Mouse (Mus musculus): ENCODE data around the gene Yrdc. TPM values are rescaled to one million over a fixed set of nuclear protein-coding genes. Genes with fewer than 3 reads are reported as not detected.

Yrdc gene
- total RNA-seq (2023) = 10 to 100 TPM; 62.7 to 71.3 TPM

GRCm38 (mm10) chr4:124850261-124850913, at the start of gene Yrdc:
Gene Yrdc, plus strand, starts transcription at chr4:124850679.

GRCm38 (mm10) chr4:124801552-124802308, 48.7 kb upstream of the Yrdc start, which contains the start of gene Mtf1:
Gene Mtf1, plus strand, starts transcription at chr4:124802104.

GRCm38 (mm10) chr4:124850933-124851658, 617 bp downstream of the Yrdc start, which contains the start of gene 1110065P20Rik:
Gene 1110065P20Rik, minus strand, starts transcription at chr4:124851196.

GRCm38 (mm10) chr4:124861283-124862188, 11.1 kb downstream of the Yrdc start, which contains the start of gene Maneal:
Gene Maneal, minus strand, starts transcription at chr4:124862171.

GRCm38 (mm10) chr4:124880599-124880998, 30.1 kb downstream of the Yrdc start, which contains the start of gene Epha10:
Gene Epha10, plus strand, starts transcription at chr4:124880899.

Other genes with a start within 250 kb of the Yrdc start
- gene 3100002H09Rik, start 239.9 kb upstream of the Yrdc start, total RNA-seq (2023) = not detected
- gene Pou3f1, start 193.9 kb upstream of the Yrdc start, total RNA-seq (2023) = not detected
- 10 to 100 TPM; 17.9 to 22.3 TPM for gene Utp11, start 157.1 kb upstream of the Yrdc start, total RNA-seq (2023)
- 1 to 10 TPM; 2.2 to 3.4 TPM for gene Fhl3, start 150.0 kb upstream of the Yrdc start, total RNA-seq (2023)
- 10 to 100 TPM; 29.2 to 33.0 TPM for gene Sf3a3, start 135.9 kb upstream of the Yrdc start, total RNA-seq (2023)
- 10 to 100 TPM; 57.5 to 62.3 TPM for gene Inpp5b, start 108.8 kb upstream of the Yrdc start, total RNA-seq (2023)
- 10 to 100 TPM; 30.2 to 33.9 TPM for gene Mtf1, start 48.6 kb upstream of the Yrdc start, total RNA-seq (2023)
- gene 1110065P20Rik, start 517 bp downstream of the Yrdc start, total RNA-seq (2023) = 10 to 100 TPM in 1 of 2 experiments, 1 to 10 TPM in 1; 8.7 to 11.7 TPM
- gene Maneal, start 11.5 kb downstream of the Yrdc start, total RNA-seq (2023) = not detected
- not detected for gene Epha10, start 30.2 kb downstream of the Yrdc start, total RNA-seq (2023)
- 10 to 100 TPM in 1 of 2 experiments, 1 to 10 TPM in 1; 8.7 to 11.8 TPM for gene 9930104L06Rik, start 86.4 kb downstream of the Yrdc start, total RNA-seq (2023)
- gene Cdca8, start 88.6 kb downstream of the Yrdc start, total RNA-seq (2023) = 1 to 10 TPM; 2.6 to 3.4 TPM
- gene Rspo1, start 135.8 kb downstream of the Yrdc start, total RNA-seq (2023) = 1 to 10 TPM; 4.0 to 7.4 TPM
- gene Gnl2, start 165.9 kb downstream of the Yrdc start, total RNA-seq (2023) = 10 to 100 TPM; 53.5 to 59.6 TPM
- not detected for gene Dnali1, start 215.0 kb downstream of the Yrdc start, total RNA-seq (2023)
- 10 to 100 TPM; 27.0 to 29.8 TPM for gene Snip1, start 216.0 kb downstream of the Yrdc start, total RNA-seq (2023)
- gene Meaf6, start 234.5 kb downstream of the Yrdc start, total RNA-seq (2023) = 10 to 100 TPM; 45.6 to 48.9 TPM